Mouse (Mus musculus) liver, embryonic 11.5 days (tissue): ENCODE measurements around the gene Plpp7. TPM values are rescaled to one million over a fixed set of nuclear protein-coding genes. Genes with fewer than 3 reads are reported as not detected.

Experiments
- ATAC-seq: fragments of 200-750 bp; cut with Nextera tagmentation; replicated peaks from 2 replicates; pipeline ENCODE4 v1.8.0; 2017; ENCODE audit warnings: moderate number of reproducible peaks, mild to moderate bottlenecking, moderate TSS enrichment, moderate library complexity; ENCODE audit not compliant: low FRiP score
- DNase-seq: peaks from one replicate; pipeline ENCODE4 v3.0.0-alpha.2; 2017; ENCODE audit warnings: low spot score
- H3K27ac ChIP-seq: fragments of 300-500 bp; sonication (generic); 2 replicates; pipeline ENCODE4 v1.5.1; 2014; ENCODE audit warnings: mild to moderate bottlenecking, low read depth, low read length, control low read depth
- H3K27me3 ChIP-seq: fragments of 300-500 bp; sonication (generic); replicated peaks from 2 replicates; pipeline ENCODE4 v1.6.1; 2014; ENCODE audit warnings: low read length, mixed read lengths; ENCODE audit not compliant: control insufficient read depth, insufficient read depth
- H3K36me3 ChIP-seq: fragments of 300-500 bp; sonication (generic); 2 replicates; pipeline ENCODE4 v1.6.1; 2014; ENCODE audit warnings: mild to moderate bottlenecking, low read length, moderate library complexity, mixed read lengths; ENCODE audit not compliant: control insufficient read depth, insufficient read depth
- H3K4me1 ChIP-seq: fragments of 300-500 bp; sonication (generic); replicated peaks from 2 replicates; pipeline ENCODE4 v1.6.1; 2014; ENCODE audit warnings: low read length, mixed read lengths; ENCODE audit not compliant: control insufficient read depth, insufficient read depth
- H3K4me2 ChIP-seq: fragments of 300-500 bp; sonication (generic); 2 replicates; pipeline ENCODE4 v1.6.1; 2014; ENCODE audit warnings: mild to moderate bottlenecking, control low read depth, moderate library complexity
- H3K4me3 ChIP-seq: fragments of 300-500 bp; sonication (generic); 2 replicates; pipeline ENCODE4 v1.5.1; 2014; ENCODE audit warnings: low read depth, low read length, control low read depth
- H3K9ac ChIP-seq: fragments of 300-500 bp; sonication (generic); 2 replicates; pipeline ENCODE4 v1.6.1; 2014; ENCODE audit warnings: low read depth, low read length, control low read depth
- H3K9me3 ChIP-seq: fragments of 300-500 bp; sonication (generic); 2 replicates; pipeline ENCODE4 v1.6.1; 2016; ENCODE audit warnings: low read length, inconsistent platforms, mixed read lengths; ENCODE audit not compliant: control insufficient read depth
- WGBS: fragments of 180-500 bp; shearing (Covaris S2); extraction: QIAGEN DNeasy Blood & Tissue Kit; methylation state at CpG from one replicate; pipeline ENCODE4 v1.1.7; 2014; 5-methylcytosine and 5-hydroxymethylcytosine counted together
- polyA plus RNA-seq: library from polyadenylated mRNA; unstranded; fragments of >200 nt; fragmentation: Nextera tagmentation; extraction: Ambion mirVana; gene quantifications from 2 replicates; pipeline ENCODE4 v1.2.1, GENCODE M21; 2014

The Plpp7 gene
- polyA plus RNA-seq, 1 experiment from 2014 or later, result 5.3 TPM

GRCm38 (mm10) chr2:32112548-32112947, 17.2 kb downstream of the Plpp7 start:
- peaks cover 22% of the 10 kb centered on the region for H3K4me1 ChIP-seq
- H3K4me3 ChIP-seq, result no peak overlapping the region
- WGBS, result 83% methylated on average over 2 of the region's 2 CpGs
- no peak overlapping the region for H3K9ac ChIP-seq
- no peak overlapping the region for H3K27ac ChIP-seq
- H3K36me3 ChIP-seq, result no peaks in the 10 kb centered on the region
- no peak for ATAC-seq
- no peak overlapping the region for H3K4me2 ChIP-seq
- no peaks in the 10 kb centered on the region for H3K27me3 ChIP-seq
- H3K9me3 ChIP-seq, result 0 out of 2 replicates have a peak, but pooled peaks cover 5% of the 10 kb centered on the region
- DNase-seq, result no peak

GRCm38 (mm10) chr2:32115851-32116268, 20.5 kb downstream of the Plpp7 start:
- H3K27me3 ChIP-seq, result no peaks in the 10 kb centered on the region
- H3K4me3 ChIP-seq, result no peak overlapping the region
- no peaks in the 10 kb centered on the region for H3K36me3 ChIP-seq
- 49% methylated on average over 4 of the region's 4 CpGs for WGBS
- peak overlapping the region; percentile 10; the same call in 1 of the 2 replicates for H3K9ac ChIP-seq
- H3K4me2 ChIP-seq, result peak overlapping the region; percentile 38
- DNase-seq (no peak), ATAC-seq (peak; percentile 90)
- 0 out of 2 replicates have a peak, but pooled peaks cover 5% of the 10 kb centered on the region for H3K9me3 ChIP-seq
- H3K27ac ChIP-seq, result peak overlapping the region; percentile 80
- H3K4me1 ChIP-seq, result peaks cover 27% of the 10 kb centered on the region

- no peak overlapping the region for H3K27ac ChIP-seq
- ATAC-seq (no peak), DNase-seq (no peak)
- H3K9me3 ChIP-seq, result 0 out of 2 replicates have a peak, but pooled peaks cover 5% of the 10 kb centered on the region
- H3K4me2 ChIP-seq, result no peak overlapping the region
- H3K4me3 ChIP-seq, result no peak overlapping the region
- H3K27me3 ChIP-seq, result no peaks in the 10 kb centered on the region
- H3K36me3 ChIP-seq, result no peaks in the 10 kb centered on the region
- H3K4me1 ChIP-seq, result peaks cover 21% of the 10 kb centered on the region
- WGBS, result 90% methylated on average over 20 of the region's 20 CpGs
- H3K9ac ChIP-seq, result 0 out of 2 replicates have a peak overlapping the region, but pooled peaks have one; percentile 31
Observed at GRCm38 (mm10) chr2:32119802-32120750, 24.7 kb downstream of the Plpp7 start.

- peaks cover 13% of the 10 kb centered on the region for H3K4me1 ChIP-seq
- no peak overlapping the region for H3K4me3 ChIP-seq
- WGBS, result 50% methylated on average over 5 of the region's 5 CpGs
- peak overlapping the region; percentile 55; the same call in 1 of the 2 replicates for H3K9ac ChIP-seq
- peak overlapping the region; percentile 29; the same call in 1 of the 2 replicates for H3K4me2 ChIP-seq
- ATAC-seq (peak; percentile 31; the same call in 1 of the 2 replicates), DNase-seq (no peak)
- peak overlapping the region; percentile 45 for H3K27ac ChIP-seq
- H3K27me3 ChIP-seq, result no peaks in the 10 kb centered on the region
- H3K9me3 ChIP-seq, result 0 out of 2 replicates have a peak, but pooled peaks cover 5% of the 10 kb centered on the region
- H3K36me3 ChIP-seq, result no peaks in the 10 kb centered on the region
Observed at GRCm38 (mm10) chr2:32121150-32121549, 25.8 kb downstream of the Plpp7 start.

- H3K27me3 ChIP-seq, result no peaks in the 10 kb centered on the region
- DNase-seq (no peak), ATAC-seq (no peak)
- H3K36me3 ChIP-seq, result no peaks in the 10 kb centered on the region
- 81% methylated on average over 2 of the region's 2 CpGs for WGBS
- 0 out of 2 replicates have a peak, but pooled peaks cover 2% of the 10 kb centered on the region for H3K9me3 ChIP-seq
- H3K4me2 ChIP-seq, result no peak overlapping the region
- H3K9ac ChIP-seq, result no peak overlapping the region
- H3K27ac ChIP-seq, result no peak overlapping the region
- H3K4me3 ChIP-seq, result no peak overlapping the region
- H3K4me1 ChIP-seq, result peaks cover 14% of the 10 kb centered on the region
Observed at GRCm38 (mm10) chr2:32121785-32122184, 26.5 kb downstream of the Plpp7 start.

- H3K27ac ChIP-seq, result peak overlapping the region; percentile 100
- peak; percentile 96 for ATAC-seq
- peak overlapping the region; percentile 67 for H3K4me2 ChIP-seq
- H3K9ac ChIP-seq, result peak overlapping the region; percentile 75
- peak overlapping the region; percentile 35 for H3K4me3 ChIP-seq
- H3K9me3 ChIP-seq, result no peaks in the 10 kb centered on the region
- H3K27me3 ChIP-seq, result no peaks in the 10 kb centered on the region
- no peaks in the 10 kb centered on the region for H3K36me3 ChIP-seq
- WGBS, result 8% methylated on average over 16 of the region's 16 CpGs
- peaks cover 57% of the 10 kb centered on the region for H3K4me1 ChIP-seq
- peak; percentile 86 for DNase-seq
Observed at GRCm38 (mm10) chr2:32127653-32128535, 32.6 kb downstream of the Plpp7 start.

- peaks cover 59% of the 10 kb centered on the region for H3K4me1 ChIP-seq
- peak overlapping the region; percentile 100 for H3K27ac ChIP-seq
- peak overlapping the region; percentile 35; the same call in 1 of the 2 replicates for H3K4me3 ChIP-seq
- no peaks in the 10 kb centered on the region for H3K9me3 ChIP-seq
- H3K36me3 ChIP-seq, result no peaks in the 10 kb centered on the region
- DNase-seq (no peak), ATAC-seq (peak; percentile 50)
- 42% methylated on average over 5 of the region's 5 CpGs for WGBS
- no peaks in the 10 kb centered on the region for H3K27me3 ChIP-seq
- H3K4me2 ChIP-seq, result peak overlapping the region; percentile 67
- H3K9ac ChIP-seq, result no peak overlapping the region
Observed at GRCm38 (mm10) chr2:32128536-32128841, 33.2 kb downstream of the Plpp7 start.

- WGBS, result 54% methylated on average over 11 of the region's 11 CpGs
- Histone ChIP-seq H3K4me1 (peaks cover 59% of the 10 kb centered on the region), H3K4me2 (no peak overlapping the region; the same call in 1 of the 2 replicates), H3K36me3 (no peaks in the 10 kb centered on the region), H3K27ac (peak overlapping the region; percentile 100), H3K4me3 (no peak overlapping the region), H3K27me3 (no peaks in the 10 kb centered on the region), H3K9ac (peak overlapping the region; percentile 53; the same call in 1 of the 2 replicates), H3K9me3 (no peaks in the 10 kb centered on the region)
- DNase-seq, result no peak
- no peak for ATAC-seq
Observed at GRCm38 (mm10) chr2:32129383-32130074, 34.2 kb downstream of the Plpp7 start.
